Mouse (Mus musculus) layer of hippocampus, adult 9-11 months (tissue): Measurements from ENCODE around the gene Wdhd1.
A peak's percentile ranks its signal among the peaks of the same experiment; 100 is the strongest.

Source experiments
- DNase-seq: peaks from one replicate; pipeline ENCODE4 v3.0.0; 2022

The Wdhd1 gene

GRCm38 (mm10) chr14:47218766-47219606, 57.7 kb downstream of the Wdhd1 start:
- no peak for DNase-seq

- DNase-seq: no peak
Observed at GRCm38 (mm10) chr14:47216541-47216940, 60.1 kb downstream of the Wdhd1 start.

- no peak for DNase-seq
Observed at GRCm38 (mm10) chr14:47214367-47214766, 62.3 kb downstream of the Wdhd1 start.

- DNase-seq: no peak
Observed at GRCm38 (mm10) chr14:47213305-47213704, 63.4 kb downstream of the Wdhd1 start.

GRCm38 (mm10) chr14:47209669-47210164, 66.9 kb downstream of the Wdhd1 start:
- DNase-seq: no peak

- DNase-seq: no peak
Observed at GRCm38 (mm10) chr14:47208564-47209493, 67.8 kb downstream of the Wdhd1 start.

- no peak for DNase-seq
Observed at GRCm38 (mm10) chr14:47206601-47207000, 70.1 kb downstream of the Wdhd1 start.

GRCm38 (mm10) chr14:47205270-47205972, 71.2 kb downstream of the Wdhd1 start:
- no peak for DNase-seq

- DNase-seq: peak; percentile 34
Observed at GRCm38 (mm10) chr14:47197340-47197739, 79.3 kb downstream of the Wdhd1 start.

GRCm38 (mm10) chr14:47196711-47197110, 79.9 kb downstream of the Wdhd1 start:
- DNase-seq: no peak

- DNase-seq: no peak
Observed at GRCm38 (mm10) chr14:47194096-47194495, 82.6 kb downstream of the Wdhd1 start.

GRCm38 (mm10) chr14:47193506-47193905, 83.2 kb downstream of the Wdhd1 start:
- no peak for DNase-seq

- DNase-seq: no peak
Observed at GRCm38 (mm10) chr14:47191861-47192260, 84.8 kb downstream of the Wdhd1 start.
